Mouse (Mus musculus) CH12F3 (cell line): Measurements from ENCODE around the gene Col18a1.

ENCODE experiments used
- in situ Hi-C: fragments of 300-500 bp; cut with MboI; formaldehyde crosslinking; loops from 2 replicates; pipeline ENCODE4 v1.14.3; 2020; ENCODE audit warnings: low sequenced_read_pairs

Gene Col18a1

GRCm38 (mm10) chr10:77165963-77166717 lies at the start of gene Col18a1:
Gene Col18a1, minus strand, starts transcription at chr10:77166548.
- in situ Hi-C loops, result no loop called here

GRCm38 (mm10) chr10:77215641-77216040 lies 49.3 kb upstream of the Col18a1 start:
- in situ Hi-C loops, result no loop called here

- in situ Hi-C loops, result no loop called here
Measured at GRCm38 (mm10) chr10:77214586-77214985, 48.2 kb upstream of the Col18a1 start.

GRCm38 (mm10) chr10:77213483-77213882 lies 47.1 kb upstream of the Col18a1 start:
- in situ Hi-C loops, result no loop called here

GRCm38 (mm10) chr10:77212354-77213120 lies 46.2 kb upstream of the Col18a1 start:
- in situ Hi-C loops, result no loop called here

GRCm38 (mm10) chr10:77211116-77211570 lies 44.8 kb upstream of the Col18a1 start:
- in situ Hi-C loops, result no loop called here

GRCm38 (mm10) chr10:77210666-77211065 lies 44.3 kb upstream of the Col18a1 start:
- in situ Hi-C loops, result no loop called here

- in situ Hi-C loops, result no loop called here
Measured at GRCm38 (mm10) chr10:77209261-77209660, 42.9 kb upstream of the Col18a1 start.

GRCm38 (mm10) chr10:77206565-77207079 lies 40.3 kb upstream of the Col18a1 start:
- in situ Hi-C loops, result no loop called here

- in situ Hi-C loops, result no loop called here
Measured at GRCm38 (mm10) chr10:77206134-77206533, 39.8 kb upstream of the Col18a1 start.

GRCm38 (mm10) chr10:77203960-77204359 lies 37.6 kb upstream of the Col18a1 start:
- in situ Hi-C loops, result no loop called here

- in situ Hi-C loops, result no loop called here
Measured at GRCm38 (mm10) chr10:77201919-77202318, 35.6 kb upstream of the Col18a1 start.

GRCm38 (mm10) chr10:77200295-77200694 lies 33.9 kb upstream of the Col18a1 start:
- in situ Hi-C loops, result no loop called here

GRCm38 (mm10) chr10:77199229-77199628 lies 32.9 kb upstream of the Col18a1 start:
- in situ Hi-C loops, result no loop called here

- in situ Hi-C loops, result no loop called here
Measured at GRCm38 (mm10) chr10:77197469-77198209, 31.3 kb upstream of the Col18a1 start.

- in situ Hi-C loops, result no loop called here
Measured at GRCm38 (mm10) chr10:77196676-77197075, 30.3 kb upstream of the Col18a1 start.

- in situ Hi-C loops, result no loop called here
Measured at GRCm38 (mm10) chr10:77196115-77196514, 29.8 kb upstream of the Col18a1 start.

- in situ Hi-C loops, result no loop called here
Measured at GRCm38 (mm10) chr10:77193495-77193894, 27.1 kb upstream of the Col18a1 start.

- in situ Hi-C loops, result no loop called here
Measured at GRCm38 (mm10) chr10:77192745-77193144, 26.4 kb upstream of the Col18a1 start.

- in situ Hi-C loops, result no loop called here
Measured at GRCm38 (mm10) chr10:77190967-77191915, 24.9 kb upstream of the Col18a1 start.
